Mouse (Mus musculus): ENCODE measurements around the gene Asb8. TPM values are rescaled to one million over a fixed set of nuclear protein-coding genes. Genes with fewer than 3 reads are reported as not detected.

Asb8 gene
- 16.3 TPM for polyA plus RNA-seq (2017; shearing (Covaris generic))

DNA sequence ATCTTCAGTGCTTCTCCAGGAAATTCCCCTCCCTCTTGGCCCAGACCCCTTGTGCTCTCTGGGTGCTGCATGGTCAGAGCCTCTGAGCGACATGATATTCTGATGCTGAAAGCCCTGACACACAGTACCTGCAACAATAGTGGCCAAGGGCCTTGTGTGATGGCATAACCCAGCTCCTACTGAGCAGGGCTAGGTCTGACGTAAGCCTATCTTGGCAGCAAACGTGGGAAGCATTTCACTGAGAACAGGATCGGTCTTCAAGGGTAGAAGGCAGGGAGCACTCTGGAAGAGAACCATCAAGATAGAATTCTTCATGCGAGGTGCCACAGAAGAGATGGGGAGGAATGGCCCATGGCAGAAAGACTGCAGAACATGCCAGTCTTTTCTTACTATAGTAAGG is at the start of gene Asb8:
Asb8 (minus strand) TSS at position 101 of the 400 bp plus-strand sequence.

DNA sequence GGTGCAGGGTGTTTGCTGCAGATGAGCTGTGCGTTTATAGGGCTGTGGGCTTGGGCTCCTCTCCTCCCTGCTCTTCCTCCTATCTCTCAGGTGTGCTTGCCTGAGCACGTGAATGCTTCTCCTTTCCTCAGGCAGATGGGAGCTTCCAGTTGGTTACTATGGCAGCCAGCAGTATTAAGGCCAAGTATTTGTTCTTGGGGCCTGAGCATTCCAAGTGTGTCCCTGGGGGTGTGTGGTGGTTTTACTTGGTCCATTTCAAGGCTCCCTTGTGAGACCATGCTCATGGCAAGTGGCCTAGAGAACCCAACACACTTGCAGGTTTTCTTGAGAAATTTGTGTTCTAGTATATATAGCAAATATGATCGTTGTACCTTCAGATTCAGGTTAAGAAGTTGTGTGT is 30.0 kb upstream of the Asb8 start, which contains the start of gene Olfr288:
Olfr288 (minus strand) TSS at position 101 of the 400 bp plus-strand sequence.

DNA sequence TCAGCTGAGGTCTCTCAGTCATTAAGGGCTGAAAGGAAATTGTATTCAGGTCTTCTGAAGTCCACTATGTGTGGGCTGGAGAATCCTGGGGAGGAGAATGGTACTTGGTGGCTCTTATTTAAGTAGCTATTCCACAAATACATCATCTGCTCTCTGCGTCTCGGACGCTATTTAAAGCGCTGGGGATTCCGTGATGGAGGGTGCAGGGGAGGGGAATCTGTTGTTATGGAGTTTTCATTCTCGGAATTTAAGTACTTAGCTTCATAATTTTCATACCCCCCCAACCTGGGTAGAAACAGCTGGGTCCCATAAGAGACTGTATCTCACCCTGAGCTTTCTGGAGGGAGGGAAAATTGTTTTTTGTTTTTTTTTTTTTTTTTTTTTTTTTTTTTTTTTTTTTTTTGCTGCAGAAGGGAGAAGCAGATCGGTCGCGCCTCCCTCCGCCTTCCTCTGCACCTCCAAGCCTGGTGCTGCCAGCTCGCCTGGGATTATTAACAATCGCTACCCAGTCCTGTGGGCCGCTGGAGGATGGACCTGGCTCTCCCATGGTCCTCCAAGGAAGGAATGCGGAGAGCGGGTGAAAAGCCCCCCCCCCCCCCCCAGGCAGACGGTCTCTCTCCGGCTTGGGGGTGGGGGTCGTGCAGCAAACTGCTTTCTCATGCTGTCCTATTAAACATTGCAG is 1.7 kb upstream of the Asb8 start, which contains the start of gene Ccdc184:
Ccdc184 (plus strand) TSS at position 196 of the 682 bp plus-strand sequence.

DNA sequence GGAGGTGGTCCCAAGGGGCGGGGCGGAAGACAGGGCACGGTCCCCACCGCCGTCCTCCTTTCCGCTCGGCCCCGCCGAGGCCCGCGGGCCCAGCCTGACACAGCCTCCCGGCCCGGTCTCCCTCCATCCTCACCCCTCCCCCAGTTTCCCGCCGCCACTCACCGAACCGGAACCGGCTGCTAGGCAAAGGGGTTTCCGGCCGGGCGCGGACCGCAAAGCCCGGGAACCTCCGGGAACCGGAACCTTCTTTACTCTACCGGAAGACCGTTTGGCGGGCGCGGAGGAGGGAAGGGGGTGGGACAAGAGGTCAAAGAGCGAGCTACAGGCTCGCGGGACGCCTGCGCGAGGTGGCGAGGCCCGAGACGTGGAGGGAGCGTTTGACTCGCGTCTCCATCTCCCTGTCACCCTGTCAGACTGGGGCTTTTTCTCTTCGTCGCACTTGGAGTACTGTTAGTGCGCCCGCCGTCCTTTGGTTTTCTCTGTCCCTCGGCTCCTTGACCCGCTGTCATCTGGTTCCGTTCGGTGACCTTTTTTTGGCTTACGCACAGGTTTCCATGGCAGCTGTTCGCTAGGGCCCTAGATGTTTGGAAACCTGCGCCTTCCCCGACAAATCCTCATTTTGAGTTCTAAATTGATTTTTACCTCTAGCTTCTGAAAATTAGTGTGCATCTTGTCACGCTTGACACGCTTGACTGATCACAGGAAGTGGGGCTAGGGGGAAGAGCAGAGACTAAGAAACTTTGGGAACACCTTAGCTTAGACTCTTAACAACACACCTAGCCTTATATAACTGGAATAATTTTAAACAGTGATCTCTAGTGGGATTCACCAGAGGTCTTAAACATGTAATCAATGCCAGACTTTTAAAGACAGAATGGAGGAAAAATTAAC is 72.1 kb downstream of the Asb8 start, which contains the start of gene Senp1:
Senp1 (minus strand) TSS at position 624 of the 891 bp plus-strand sequence.

DNA sequence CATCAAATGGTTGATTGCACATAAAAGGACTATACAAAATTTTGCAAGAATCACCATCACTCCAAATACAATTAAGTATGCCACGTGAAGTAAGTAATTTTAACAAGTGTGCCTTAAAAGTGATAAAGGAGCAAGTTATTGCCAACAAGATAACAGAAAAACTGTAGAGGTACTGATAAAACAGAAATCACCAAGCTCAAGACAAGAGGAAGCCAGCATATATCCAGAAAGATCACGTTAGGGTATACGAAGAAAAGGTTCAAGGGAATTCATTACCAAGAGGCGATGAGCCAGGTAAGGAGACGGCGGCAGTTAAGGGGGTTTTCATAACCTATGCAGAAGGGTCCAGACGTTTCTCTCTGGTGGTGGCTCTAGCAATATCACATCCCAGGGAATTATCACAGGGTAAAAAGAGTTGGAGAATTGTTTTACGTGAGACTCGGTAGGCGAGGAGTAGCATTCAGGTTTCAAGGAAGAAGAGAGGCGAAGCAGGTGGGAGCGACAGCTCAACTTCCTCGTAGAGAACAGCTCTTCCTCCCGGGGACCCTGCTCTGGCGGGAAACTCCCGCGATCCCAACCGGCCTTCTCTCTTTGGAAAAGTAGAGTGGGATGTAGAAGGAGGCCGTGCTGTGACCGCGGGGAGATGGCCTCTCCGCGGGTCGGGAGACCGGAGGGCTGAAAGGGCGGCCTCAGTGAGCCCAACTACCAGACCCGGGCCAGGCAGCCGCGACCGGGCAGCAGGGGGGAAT is 72.9 kb downstream of the Asb8 start, which contains the start of gene Pfkm:
Pfkm (plus strand) TSS at position 218 of the 749 bp plus-strand sequence.

Other genes starting within 250 kb of the Asb8 start
- gene Tmem106c, start 201.4 kb downstream of the Asb8 start, polyA plus RNA-seq (2017; shearing (Covaris generic)): 17.0 TPM
- gene Col2a1, start 160.9 kb downstream of the Asb8 start, polyA plus RNA-seq (2017; shearing (Covaris generic)): not detected
- gene Pfkm, start 73.0 kb downstream of the Asb8 start, polyA plus RNA-seq (2017; shearing (Covaris generic)): 8.4 TPM
- 37.5 TPM for gene Senp1, start 71.9 kb downstream of the Asb8 start, polyA plus RNA-seq (2017; shearing (Covaris generic))
- gene Ccdc184, start 1.5 kb upstream of the Asb8 start, polyA plus RNA-seq (2017; shearing (Covaris generic)): 0.16 TPM
- not detected for gene Olfr288, start 29.9 kb upstream of the Asb8 start, polyA plus RNA-seq (2017; shearing (Covaris generic))
- gene Gm44579, start 55.4 kb upstream of the Asb8 start, polyA plus RNA-seq (2017; shearing (Covaris generic)): not detected
- not detected for gene Olfr287, start 55.4 kb upstream of the Asb8 start, polyA plus RNA-seq (2017; shearing (Covaris generic))
- not detected for gene Olfr286, start 68.8 kb upstream of the Asb8 start, polyA plus RNA-seq (2017; shearing (Covaris generic))
- not detected for gene H1fnt, start 91.7 kb upstream of the Asb8 start, polyA plus RNA-seq (2017; shearing (Covaris generic))
- gene Zfp641, start 130.5 kb upstream of the Asb8 start, polyA plus RNA-seq (2017; shearing (Covaris generic)): not detected
- gene Olfr285, start 151.7 kb upstream of the Asb8 start, polyA plus RNA-seq (2017; shearing (Covaris generic)): not detected
- gene Olfr284, start 175.4 kb upstream of the Asb8 start, polyA plus RNA-seq (2017; shearing (Covaris generic)): not detected
- gene Olfr283, start 215.3 kb upstream of the Asb8 start, polyA plus RNA-seq (2017; shearing (Covaris generic)): not detected